Mouse (Mus musculus): ENCODE measurements around the gene L2hgdh. TPM values are rescaled to one million over a fixed set of nuclear protein-coding genes. Genes with fewer than 3 reads are reported as not detected.
A peak's percentile ranks its signal among the peaks of the same experiment; 100 is the strongest.

L2hgdh gene
- polyA plus RNA-seq, 1 experiment: 6.8 TPM

DNA sequence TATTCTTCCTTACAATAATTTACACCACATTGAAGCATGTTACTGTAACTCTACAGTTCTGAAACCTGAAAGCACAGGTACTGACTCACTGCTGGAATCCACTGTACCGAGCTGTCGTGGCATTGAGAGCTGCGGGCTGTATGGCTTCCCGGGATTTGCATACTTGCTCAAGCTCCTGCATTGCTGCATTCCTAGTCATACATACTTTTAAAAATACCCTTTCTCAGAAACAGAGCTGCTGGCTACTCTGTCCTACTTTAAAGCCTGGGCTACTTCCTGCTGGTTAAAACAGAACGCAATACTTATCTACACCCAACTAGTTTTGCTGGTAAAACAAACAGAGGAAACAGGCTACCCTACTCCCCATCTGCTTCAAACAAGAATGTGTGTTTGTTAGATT, 19.5 kb upstream of the L2hgdh start:
- Histone ChIP-seq H3K4me1 (ENCODE audit: control insufficient read depth, insufficient read depth, low read length) (no peaks in the 10 kb centered on the region), H3K27ac (ENCODE audit: control insufficient read depth, insufficient read depth, low read depth, low read length, poor library complexity) (no peak overlapping the region), H3K4me3 (replicated peaks; ENCODE audit: control insufficient read depth, low read depth, low read length) (no peak overlapping the region)
- TF ChIP-seq CTCF (IDR thresholded peaks at IDR 0.05; ENCODE audit: control insufficient read depth, insufficient read depth, low read length) (no peak), POLR2A (IDR thresholded peaks at IDR 0.05; ENCODE audit: borderline replicate concordance, control insufficient read depth, low read depth, low read length) (no peak)
- WGBS: 91% methylated on average over 5 of the region's 5 CpGs

GRCm38 (mm10) chr12:69741965-69742364, 17.3 kb upstream of the L2hgdh start:
- Histone ChIP-seq H3K4me1 (ENCODE audit: control insufficient read depth, insufficient read depth, low read length) (no peaks in the 10 kb centered on the region), H3K4me3 (replicated peaks; ENCODE audit: control insufficient read depth, low read depth, low read length) (no peak overlapping the region), H3K27ac (ENCODE audit: control insufficient read depth, insufficient read depth, low read depth, low read length, poor library complexity) (no peak overlapping the region)
- no peak for TF ChIP-seq POLR2A (IDR thresholded peaks at IDR 0.05; ENCODE audit: borderline replicate concordance, control insufficient read depth, low read depth, low read length)
- TF ChIP-seq CTCF (IDR thresholded peaks at IDR 0.05; ENCODE audit: control insufficient read depth, insufficient read depth, low read length): no peak
- 89% methylated on average over 5 of the region's 5 CpGs for WGBS

DNA sequence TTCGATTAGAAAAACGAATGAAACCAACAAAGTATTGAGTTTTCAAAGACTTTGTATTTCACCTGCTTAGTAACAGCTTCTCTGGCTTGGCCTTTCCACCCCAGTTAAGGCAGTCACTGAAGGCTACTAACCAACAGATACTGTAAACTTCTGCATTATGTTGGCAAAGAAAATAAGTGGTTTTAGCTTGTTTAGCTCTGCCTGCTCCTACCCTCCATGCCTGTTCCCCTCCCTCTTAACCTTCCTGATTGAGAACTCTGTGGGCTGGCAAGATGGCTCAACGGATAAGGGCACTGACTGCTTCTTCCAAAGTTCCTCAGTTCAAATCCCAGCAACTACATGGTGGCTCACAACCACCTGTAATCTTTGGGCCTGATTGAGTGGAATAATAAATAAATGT, 9.2 kb upstream of the L2hgdh start:
- no peak overlapping the region; the same call in 1 of the 2 replicates for H3K27ac ChIP-seq (ENCODE audit: control insufficient read depth, insufficient read depth, low read depth, low read length, poor library complexity)
- no peak for TF ChIP-seq CTCF (IDR thresholded peaks at IDR 0.05; ENCODE audit: control insufficient read depth, insufficient read depth, low read length)
- no peak for TF ChIP-seq POLR2A (IDR thresholded peaks at IDR 0.05; ENCODE audit: borderline replicate concordance, control insufficient read depth, low read depth, low read length)
- no peak overlapping the region for H3K4me3 ChIP-seq (replicated peaks; ENCODE audit: control insufficient read depth, low read depth, low read length)
- H3K4me1 ChIP-seq (ENCODE audit: control insufficient read depth, insufficient read depth, low read length): no peaks in the 10 kb centered on the region; the same call in 1 of the 2 replicates
- WGBS: 22% methylated on average over 3 of the region's 3 CpGs

- 0% methylated on average over 2 of the region's 2 CpGs for WGBS
- H3K27ac ChIP-seq (ENCODE audit: control insufficient read depth, insufficient read depth, low read depth, low read length, poor library complexity): no peak overlapping the region
- no peaks in the 10 kb centered on the region; the same call in 1 of the 2 replicates for H3K4me1 ChIP-seq (ENCODE audit: control insufficient read depth, insufficient read depth, low read length)
- TF ChIP-seq CTCF (IDR thresholded peaks at IDR 0.05; ENCODE audit: control insufficient read depth, insufficient read depth, low read length): no peak
- no peak for TF ChIP-seq POLR2A (IDR thresholded peaks at IDR 0.05; ENCODE audit: borderline replicate concordance, control insufficient read depth, low read depth, low read length)
- no peak overlapping the region for H3K4me3 ChIP-seq (replicated peaks; ENCODE audit: control insufficient read depth, low read depth, low read length)
Measured at GRCm38 (mm10) chr12:69733518-69733917, 8.8 kb upstream of the L2hgdh start.

GRCm38 (mm10) chr12:69732221-69732620, 7.5 kb upstream of the L2hgdh start:
- H3K27ac ChIP-seq (ENCODE audit: control insufficient read depth, insufficient read depth, low read depth, low read length, poor library complexity): no peak overlapping the region
- no peaks in the 10 kb centered on the region; the same call in 1 of the 2 replicates for H3K4me1 ChIP-seq (ENCODE audit: control insufficient read depth, insufficient read depth, low read length)
- no peak for TF ChIP-seq CTCF (IDR thresholded peaks at IDR 0.05; ENCODE audit: control insufficient read depth, insufficient read depth, low read length)
- 73% methylated on average over 5 of the region's 5 CpGs for WGBS
- H3K4me3 ChIP-seq (replicated peaks; ENCODE audit: control insufficient read depth, low read depth, low read length): no peak overlapping the region

DNA sequence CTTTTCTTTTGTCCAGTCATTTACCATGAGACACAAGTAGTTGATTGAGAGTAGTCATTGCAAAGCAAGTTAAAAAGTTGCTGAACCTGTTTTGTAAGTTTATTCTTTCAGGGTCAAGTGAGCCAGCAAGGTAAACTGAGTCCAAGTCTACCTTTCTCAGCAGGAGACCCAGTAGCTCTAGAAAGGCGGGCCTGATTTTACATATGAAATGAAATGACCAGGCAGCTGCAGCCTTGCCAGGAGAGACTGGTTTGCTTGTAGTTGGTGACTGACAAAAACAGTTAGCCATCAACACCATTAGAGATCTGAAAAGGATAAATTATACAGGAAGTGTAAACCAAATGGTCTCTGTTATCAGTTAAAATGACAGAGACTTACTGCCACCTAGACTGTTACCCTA, 5.6 kb upstream of the L2hgdh start:
- 81% methylated on average over 1 of the region's 1 CpGs for WGBS
- Histone ChIP-seq H3K4me1 (ENCODE audit: control insufficient read depth, insufficient read depth, low read length) (no peaks in the 10 kb centered on the region; the same call in 1 of the 2 replicates), H3K4me3 (replicated peaks; ENCODE audit: control insufficient read depth, low read depth, low read length) (no peak overlapping the region), H3K27ac (ENCODE audit: control insufficient read depth, insufficient read depth, low read depth, low read length, poor library complexity) (no peak overlapping the region)
- TF ChIP-seq POLR2A (IDR thresholded peaks at IDR 0.05; ENCODE audit: borderline replicate concordance, control insufficient read depth, low read depth, low read length) (no peak), CTCF (IDR thresholded peaks at IDR 0.05; ENCODE audit: control insufficient read depth, insufficient read depth, low read length) (no peak)

GRCm38 (mm10) chr12:69729246-69729645, 4.6 kb upstream of the L2hgdh start:
- TF ChIP-seq POLR2A (IDR thresholded peaks at IDR 0.05; ENCODE audit: borderline replicate concordance, control insufficient read depth, low read depth, low read length) (no peak), CTCF (IDR thresholded peaks at IDR 0.05; ENCODE audit: control insufficient read depth, insufficient read depth, low read length) (no peak)
- no peak overlapping the region for H3K4me3 ChIP-seq (replicated peaks; ENCODE audit: control insufficient read depth, low read depth, low read length)
- H3K4me1 ChIP-seq (ENCODE audit: control insufficient read depth, insufficient read depth, low read length): no peaks in the 10 kb centered on the region; the same call in 1 of the 2 replicates
- H3K27ac ChIP-seq (ENCODE audit: control insufficient read depth, insufficient read depth, low read depth, low read length, poor library complexity): no peak overlapping the region
- WGBS: 97% methylated on average over 1 of the region's 1 CpGs

- TF ChIP-seq POLR2A (IDR thresholded peaks at IDR 0.05; ENCODE audit: borderline replicate concordance, control insufficient read depth, low read depth, low read length) (no peak), CTCF (IDR thresholded peaks at IDR 0.05; ENCODE audit: control insufficient read depth, insufficient read depth, low read length) (no peak)
- H3K27ac ChIP-seq (ENCODE audit: control insufficient read depth, insufficient read depth, low read depth, low read length, poor library complexity): peak overlapping the region; percentile 92; the same call in 1 of the 2 replicates
- H3K4me3 ChIP-seq (replicated peaks; ENCODE audit: control insufficient read depth, low read depth, low read length): peak overlapping the region; percentile 90
- H3K4me1 ChIP-seq (ENCODE audit: control insufficient read depth, insufficient read depth, low read length): no peaks in the 10 kb centered on the region; the same call in 1 of the 2 replicates
- WGBS: 1% methylated on average over 24 of the region's 24 CpGs
Measured at GRCm38 (mm10) chr12:69724018-69724710, 509 bp downstream of the L2hgdh start.

Data from bone marrow, adult 2 months (tissue).